Mouse (Mus musculus): ENCODE results near the gene Glis3. TPM values are rescaled to one million over a fixed set of nuclear protein-coding genes. Genes with fewer than 3 reads are reported as not detected.

Glis3 gene
- total RNA-seq, 4 experiments from 2014 or later: 0.56 to 0.85 (median 0.75) TPM

GRCm38 (mm10) chr19:28336651-28337510, 343.0 kb downstream of the Glis3 start:
- no peak for DNase-seq (ENCODE audit: low spot score in 2 of 2)

- no peak for DNase-seq (ENCODE audit: low spot score in 2 of 2)
Observed at GRCm38 (mm10) chr19:28335890-28336289, 344.0 kb downstream of the Glis3 start.

- DNase-seq (ENCODE audit: low spot score in 2 of 2): no peak
Observed at GRCm38 (mm10) chr19:28333007-28333766, 346.7 kb downstream of the Glis3 start.

GRCm38 (mm10) chr19:28328444-28329110, 351.3 kb downstream of the Glis3 start:
- no peak for DNase-seq (ENCODE audit: low spot score in 2 of 2)

GRCm38 (mm10) chr19:28327536-28327935, 352.3 kb downstream of the Glis3 start:
- no peak for DNase-seq (ENCODE audit: low spot score in 2 of 2)

GRCm38 (mm10) chr19:28306036-28306435, 373.8 kb downstream of the Glis3 start:
- no peak for DNase-seq (ENCODE audit: low spot score in 2 of 2)

GRCm38 (mm10) chr19:28305510-28305909, 374.4 kb downstream of the Glis3 start:
- no peak for DNase-seq (ENCODE audit: low spot score in 2 of 2)

GRCm38 (mm10) chr19:28302831-28303242, 377.0 kb downstream of the Glis3 start:
- no peak for DNase-seq (ENCODE audit: low spot score in 2 of 2)

GRCm38 (mm10) chr19:28300226-28300625, 379.7 kb downstream of the Glis3 start:
- DNase-seq (ENCODE audit: low spot score in 2 of 2): no peak

GRCm38 (mm10) chr19:28299211-28299775, 380.6 kb downstream of the Glis3 start:
- no peak for DNase-seq (ENCODE audit: low spot score in 2 of 2)

- DNase-seq (ENCODE audit: low spot score in 2 of 2): no peak
Observed at GRCm38 (mm10) chr19:28298669-28299068, 381.2 kb downstream of the Glis3 start.

GRCm38 (mm10) chr19:28291596-28291995, 388.3 kb downstream of the Glis3 start:
- no peak for DNase-seq (ENCODE audit: low spot score in 2 of 2)

- no peak for DNase-seq (ENCODE audit: low spot score in 2 of 2)
Observed at GRCm38 (mm10) chr19:28289457-28289856, 390.4 kb downstream of the Glis3 start.

- no peak for DNase-seq (ENCODE audit: low spot score in 2 of 2)
Observed at GRCm38 (mm10) chr19:28287431-28287830, 392.4 kb downstream of the Glis3 start.

- no peak for DNase-seq (ENCODE audit: low spot score in 2 of 2)
Observed at GRCm38 (mm10) chr19:28284098-28284569, 395.7 kb downstream of the Glis3 start.

- no peak for DNase-seq (ENCODE audit: low spot score in 2 of 2)
Observed at GRCm38 (mm10) chr19:28283241-28284097, 396.4 kb downstream of the Glis3 start.

- DNase-seq (ENCODE audit: low spot score in 2 of 2): no peak
Observed at GRCm38 (mm10) chr19:28281405-28281804, 398.5 kb downstream of the Glis3 start.

- no peak for DNase-seq (ENCODE audit: low spot score in 2 of 2)
Observed at GRCm38 (mm10) chr19:28277104-28277503, 402.8 kb downstream of the Glis3 start.

GRCm38 (mm10) chr19:28274501-28274900, 405.4 kb downstream of the Glis3 start:
- DNase-seq (ENCODE audit: low spot score in 2 of 2): no peak

GRCm38 (mm10) chr19:28273946-28274345, 405.9 kb downstream of the Glis3 start:
- no peak for DNase-seq (ENCODE audit: low spot score in 2 of 2)

Measured in gastrocnemius, adult 8-10 months (tissue).